Mouse (Mus musculus) erythroblast, embryonic 14.5 days (primary cell): ENCODE data around the gene Tep1. TPM values are rescaled to one million over a fixed set of nuclear protein-coding genes. Genes with fewer than 3 reads are reported as not detected.
"Not testable (repeated sequence)": the region's sequence is repeated elsewhere in the genome, so short reads cannot be mapped to it uniquely, and the experiment has no call there.

Experiments used
- H3K27me3 ChIP-seq: 2 replicates; pipeline ENCODE4 v1.6.1; 2012; ENCODE audit warnings: inconsistent platforms; ENCODE audit not compliant: control insufficient read depth
- H3K36me3 ChIP-seq: 2 replicates; pipeline ENCODE4 v1.6.1; 2012; ENCODE audit warnings: mild to moderate bottlenecking, inconsistent platforms; ENCODE audit not compliant: control insufficient read depth
- H3K4me1 ChIP-seq: 2 replicates; pipeline ENCODE4 v1.6.1; 2012; ENCODE audit warnings: inconsistent platforms; ENCODE audit not compliant: control insufficient read depth
- H3K4me3 ChIP-seq: replicated peaks from 2 replicates; pipeline ENCODE3; 2012; ENCODE audit warnings: moderate library complexity, mild to moderate bottlenecking, inconsistent platforms
- H3K9me3 ChIP-seq: 2 replicates; pipeline ENCODE4 v1.6.1; 2012; ENCODE audit warnings: low read length, inconsistent platforms, mixed read lengths; ENCODE audit not compliant: control insufficient read depth
- GATA1 ChIP-seq: IDR thresholded peaks from 2 replicates; pipeline ENCODE4 v1.6.1; 2012; ENCODE audit warnings: low read length, inconsistent platforms, mixed read lengths
- TAL1 ChIP-seq: IDR thresholded peaks from 3 replicates; pipeline ENCODE4 v1.6.1; 2012; ENCODE audit warnings: low read length, inconsistent platforms, mixed read lengths
- polyA plus RNA-seq: library from polyadenylated mRNA; stranded (reverse); fragments of >175 nt; gene quantifications from 2 replicates; pipeline ENCODE4 v1.2.3, GENCODE M21; 2012

Tep1 gene
- polyA plus RNA-seq = 0.05 TPM in 1 of 2 replicates, not detected in the other

GRCm38 (mm10) chr14:50869889-50870804, at the start of gene Tep1:
Gene Tep1 (minus strand): TSS chr14:50870560.
- Histone ChIP-seq H3K9me3 (no peaks in the 10 kb centered on the region), H3K4me3 (peak within 1 kb of the TSS; percentile 69), H3K36me3 (no peaks in the 10 kb centered on the region), H3K4me1 (peaks cover 17% of the 10 kb centered on the region), H3K27me3 (no peaks in the 10 kb centered on the region)
- TF ChIP-seq GATA1 (no peak), TAL1 (no peak)

- peaks cover 29% of the 10 kb centered on the region for H3K36me3 ChIP-seq
Observed at GRCm38 (mm10) chr14:50911356-50911755, 41.0 kb upstream of the Tep1 start.

GRCm38 (mm10) chr14:50908126-50908525, 37.8 kb upstream of the Tep1 start:
- Histone ChIP-seq H3K4me3 (no peak overlapping the region), H3K27me3 (no peaks in the 10 kb centered on the region), H3K9me3 (no peaks in the 10 kb centered on the region), H3K36me3 (peaks cover 2% of the 10 kb centered on the region; the same call in 1 of the 2 replicates), H3K4me1 (no peaks in the 10 kb centered on the region)
- no peak for TF ChIP-seq TAL1
- TF ChIP-seq GATA1 = no peak

More at GRCm38 (mm10) chr14:50911356-50911755, 41.0 kb upstream of the Tep1 start:
- H3K4me1 ChIP-seq = no peaks in the 10 kb centered on the region
- TF ChIP-seq TAL1 (no peak), GATA1 (no peak)
- H3K27me3 ChIP-seq = no peaks in the 10 kb centered on the region
- no peaks in the 10 kb centered on the region for H3K9me3 ChIP-seq
- H3K4me3 ChIP-seq = no peak overlapping the region

- not testable (repeated sequence) for H3K36me3 ChIP-seq, H3K4me3 ChIP-seq, H3K9me3 ChIP-seq, H3K4me1 ChIP-seq, H3K27me3 ChIP-seq
Observed at GRCm38 (mm10) chr14:50905327-50905726, 35.0 kb upstream of the Tep1 start.

GRCm38 (mm10) chr14:50904828-50905129, 34.4 kb upstream of the Tep1 start:
- Histone ChIP-seq H3K4me3 (no peak overlapping the region), H3K36me3 (no peaks in the 10 kb centered on the region), H3K9me3 (no peaks in the 10 kb centered on the region), H3K4me1 (no peaks in the 10 kb centered on the region), H3K27me3 (no peaks in the 10 kb centered on the region)
- no peak for TF ChIP-seq GATA1
- TF ChIP-seq TAL1 = no peak

- no peak for TF ChIP-seq GATA1
- no peak for TF ChIP-seq TAL1
- H3K4me3 ChIP-seq = no peak overlapping the region
- no peaks in the 10 kb centered on the region for H3K4me1 ChIP-seq
- H3K36me3 ChIP-seq = no peaks in the 10 kb centered on the region
- H3K27me3 ChIP-seq = no peaks in the 10 kb centered on the region
- no peaks in the 10 kb centered on the region for H3K9me3 ChIP-seq
Observed at GRCm38 (mm10) chr14:50903973-50904827, 33.8 kb upstream of the Tep1 start.

- H3K4me1 ChIP-seq, H3K36me3 ChIP-seq, H3K4me3 ChIP-seq, H3K9me3 ChIP-seq: not testable (repeated sequence)
- H3K27me3 ChIP-seq = peaks cover 33% of the 10 kb centered on the region
Observed at GRCm38 (mm10) chr14:50897992-50898391, 27.6 kb upstream of the Tep1 start.

GRCm38 (mm10) chr14:50897374-50897765, 27.0 kb upstream of the Tep1 start, which contains the start of gene Klhl33:
Gene Klhl33 (minus strand): TSS chr14:50897507.
- Histone ChIP-seq H3K9me3 (no peaks in the 10 kb centered on the region), H3K4me3 (peak within 1 kb of the TSS; percentile 43), H3K27me3 (peaks cover 33% of the 10 kb centered on the region), H3K36me3 (no peaks in the 10 kb centered on the region), H3K4me1 (peaks cover 2% of the 10 kb centered on the region)
- TF ChIP-seq TAL1 (no peak), GATA1 (no peak)

GRCm38 (mm10) chr14:50896747-50897373, 26.5 kb upstream of the Tep1 start:
- Histone ChIP-seq H3K9me3 (no peaks in the 10 kb centered on the region), H3K27me3 (peaks cover 33% of the 10 kb centered on the region), H3K36me3 (no peaks in the 10 kb centered on the region), H3K4me1 (peaks cover 2% of the 10 kb centered on the region), H3K4me3 (peak overlapping the region; percentile 43)
- TF ChIP-seq TAL1 (no peak), GATA1 (no peak)
